Mouse (Mus musculus) forelimb bud, embryonic 11.5 days (tissue): ENCODE measurements around the gene Bcl2.

ENCODE experiments used
- DNase-seq: peaks from one replicate; pipeline ENCODE4 v3.0.0-alpha.2; 2012; ENCODE audit warnings: low read depth, low spot score

Bcl2 gene

DNA sequence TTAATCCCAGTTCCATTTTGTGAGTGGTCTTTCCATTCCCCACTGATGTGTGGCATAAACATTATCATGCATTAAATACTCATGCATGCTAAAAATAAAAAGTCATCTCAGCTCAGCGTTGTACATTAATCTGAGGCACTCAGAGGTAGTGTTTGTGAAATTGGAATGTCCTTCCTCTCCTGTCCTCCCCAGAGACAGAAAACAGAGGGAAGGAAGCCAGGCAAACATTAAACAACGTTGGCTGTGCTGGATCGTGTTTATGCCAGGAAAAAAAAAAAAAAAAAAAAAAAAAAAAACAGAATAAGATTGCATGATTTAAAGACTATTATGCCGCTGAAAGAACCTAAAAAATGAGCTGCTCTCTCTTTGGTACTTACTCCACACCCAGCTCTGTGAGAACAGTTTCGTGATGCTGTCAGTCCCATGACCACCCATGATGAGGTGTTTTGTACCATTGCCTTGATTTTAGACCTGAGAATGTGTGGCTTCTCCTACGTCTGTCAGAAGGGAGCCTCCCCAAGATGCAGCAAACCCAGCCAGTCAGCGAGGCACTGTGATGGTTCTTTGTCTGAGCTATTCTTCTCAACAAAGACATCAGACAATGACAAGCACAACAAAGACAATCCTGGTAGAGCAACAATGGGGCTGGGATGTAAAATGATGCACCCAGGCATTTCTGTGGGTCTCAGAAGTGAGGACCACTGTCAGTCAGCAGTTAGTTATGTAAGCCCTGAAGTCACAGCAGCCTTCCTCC, 200.0 kb downstream of the Bcl2 start:
- no peak for DNase-seq

DNA sequence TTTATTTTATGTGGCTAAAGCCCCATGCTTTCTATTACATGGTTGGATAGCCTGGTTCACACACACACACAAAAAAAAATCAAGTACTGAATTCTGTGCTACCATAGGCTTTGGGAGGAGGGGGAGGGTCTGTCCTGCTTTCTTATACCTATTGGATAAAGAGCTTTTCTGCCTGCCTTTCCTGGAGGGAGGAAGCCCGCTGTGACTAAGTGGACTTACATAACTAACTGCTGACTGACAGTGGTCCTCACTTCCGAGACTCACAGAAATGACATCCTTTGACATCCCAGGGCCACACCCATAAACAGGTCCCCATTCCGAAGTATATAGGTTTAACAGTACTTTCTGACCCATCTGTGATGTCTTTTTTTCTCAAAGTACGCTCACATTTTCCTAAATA, 200.6 kb downstream of the Bcl2 start:
- no peak for DNase-seq

DNA sequence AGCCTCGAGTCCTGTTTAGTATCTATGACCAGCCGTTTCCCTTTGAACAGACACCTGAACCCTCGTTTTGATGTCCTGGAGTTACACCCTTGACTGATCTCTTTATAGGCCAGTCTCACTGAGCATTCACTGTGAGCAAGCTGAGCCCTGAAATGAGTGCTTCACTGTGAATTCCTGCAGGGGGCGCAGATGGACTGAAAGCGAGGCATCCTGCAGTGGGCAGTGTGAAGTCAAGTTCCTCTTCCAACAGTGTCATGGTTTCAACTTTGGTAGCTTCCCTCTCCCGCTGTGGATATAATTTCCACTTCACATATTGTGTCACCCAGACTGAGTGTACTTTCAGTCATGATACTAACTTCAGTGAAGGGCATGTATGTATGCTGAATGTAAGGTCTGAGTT, 202.5 kb downstream of the Bcl2 start:
- peak; percentile 61 for DNase-seq

DNA sequence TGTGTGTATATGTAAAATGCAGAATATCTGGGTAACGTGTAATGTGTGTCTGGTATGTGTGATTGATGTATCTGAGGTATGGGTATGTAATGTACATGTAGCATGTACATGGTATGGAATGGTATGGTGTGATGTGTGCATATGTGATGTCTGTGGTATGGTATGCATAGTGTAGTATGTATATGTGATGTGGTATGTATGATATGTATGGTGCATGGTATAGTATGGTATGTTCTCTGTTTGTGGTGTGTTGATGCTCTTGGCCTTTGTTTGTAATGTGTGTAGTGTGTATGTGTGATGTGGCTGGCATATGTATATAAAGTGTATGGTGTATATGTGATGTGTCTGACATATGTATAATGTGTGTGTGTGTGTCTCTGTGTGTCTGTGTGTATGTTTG, 206.5 kb downstream of the Bcl2 start:
- DNase-seq, result no peak

DNA sequence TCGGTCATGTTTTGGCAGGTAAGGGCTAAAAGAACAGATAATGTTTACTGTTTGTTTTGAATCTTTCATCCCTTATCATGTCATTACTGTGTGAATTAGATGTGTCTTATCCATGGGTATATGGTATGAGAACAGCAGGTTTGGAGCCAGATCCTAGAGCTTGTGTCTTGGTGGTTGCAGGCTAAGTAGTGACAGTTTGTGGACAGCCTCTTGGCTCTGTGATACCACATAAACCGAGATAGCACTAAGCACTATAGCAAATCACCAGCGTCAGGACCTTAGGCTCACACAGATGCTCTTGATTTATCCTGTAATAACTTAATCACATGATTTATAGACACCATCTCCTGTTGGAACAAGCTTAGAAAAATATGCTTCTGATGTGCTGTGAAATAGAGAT, 210.2 kb downstream of the Bcl2 start:
- no peak for DNase-seq

DNA sequence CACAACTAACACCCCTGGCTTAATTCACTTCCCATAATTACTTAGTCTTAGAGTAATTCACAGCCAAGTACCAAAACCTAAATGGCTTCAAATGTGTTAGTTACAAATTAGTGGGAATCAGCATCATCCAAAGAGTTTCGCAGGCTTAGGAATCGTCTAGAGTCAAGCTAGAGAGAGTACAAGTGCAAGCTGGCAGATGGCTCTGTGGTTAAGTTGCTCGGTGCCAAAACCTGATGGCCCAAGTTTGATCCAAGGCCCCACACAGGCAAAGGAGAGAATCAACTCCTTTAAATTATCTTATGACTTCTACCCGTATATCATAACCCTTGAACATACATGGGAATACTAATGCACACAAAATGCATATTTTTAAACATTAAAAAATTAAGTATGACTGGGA, 210.7 kb downstream of the Bcl2 start:
- no peak for DNase-seq

DNA sequence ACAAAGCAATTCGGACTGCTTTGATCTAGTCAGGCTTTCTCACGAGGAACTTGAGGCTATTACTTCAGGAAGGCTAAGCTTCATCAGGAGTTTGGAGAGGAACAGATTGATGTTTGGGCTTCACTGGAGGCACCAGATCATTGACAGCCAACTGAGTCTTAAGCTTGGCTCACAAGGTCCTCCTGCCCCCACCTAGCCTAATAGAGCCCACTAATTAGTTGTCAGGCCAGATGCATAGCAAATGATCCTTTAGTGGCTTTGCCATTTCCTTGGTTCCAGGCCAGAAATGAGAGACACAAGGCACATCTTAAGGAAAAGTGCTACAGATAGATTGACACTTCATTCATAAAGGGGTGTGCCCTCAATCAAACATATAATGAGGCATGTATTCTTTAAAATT, 216.1 kb downstream of the Bcl2 start:
- no peak for DNase-seq
